Mouse (Mus musculus) liver, postnatal 0 days (tissue): ENCODE results near the gene Clcn6.

Experiments
- CTCF ChIP-seq: sonication (generic); IDR thresholded peaks from 2 replicates; pipeline ENCODE4 v1.5.1; 2016; ENCODE audit warnings: antibody characterized with exemption, low read depth
- EP300 ChIP-seq: IDR thresholded peaks from 2 replicates; pipeline ENCODE4 v1.6.1; 2016; ENCODE audit warnings: antibody characterized with exemption, low read depth, mild to moderate bottlenecking

- TF ChIP-seq EP300 (no peak), CTCF (no peak)
These were observed 43.3 kb downstream of the Clcn6 start for GRCm38 (mm10) chr4:147995311-147995710.
